Mouse (Mus musculus): Measurements from ENCODE around the gene Nlrp3. TPM values are rescaled to one million over a fixed set of nuclear protein-coding genes. Genes with fewer than 3 reads are reported as not detected.

The Nlrp3 gene
- polyA plus RNA-seq (2015; fragmentation: Nextera tagmentation; extraction: Ambion mirVana), result 0.22 and 0.39 TPM in 2 replicates

- ATAC-seq (ENCODE audit: insufficient number of reproducible peaks, insufficient read depth, low FRiP score, low TSS enrichment, low read depth), result no peak
- H3K9me3 ChIP-seq, result no peaks in the 10 kb centered on the region
- H3K4me3 ChIP-seq, result no peak within 1 kb of the TSS
- no peaks in the 10 kb centered on the region for H3K36me3 ChIP-seq
- 42% methylated on average over 3 of the region's 3 CpGs for WGBS
- H3K27ac ChIP-seq, result no peak within 1 kb of the TSS
- no peaks in the 10 kb centered on the region for H3K27me3 ChIP-seq
- peaks cover 11% of the 10 kb centered on the region for H3K4me1 ChIP-seq
- H3K4me2 ChIP-seq, result no peak within 1 kb of the TSS
- no peak within 1 kb of the TSS for H3K9ac ChIP-seq
Measured at GRCm38 (mm10) chr11:59541324-59541723, at the start of gene Nlrp3. Nlrp3 (plus strand) TSS chr11:59541568.

GRCm38 (mm10) chr11:59496672-59497310 lies 44.6 kb upstream of the Nlrp3 start:
- WGBS, result 82% methylated on average over 6 of the region's 6 CpGs
- Histone ChIP-seq H3K27ac (no peak overlapping the region), H3K36me3 (peaks cover 99% of the 10 kb centered on the region), H3K27me3 (no peaks in the 10 kb centered on the region), H3K4me2 (no peak overlapping the region), H3K9me3 (no peaks in the 10 kb centered on the region), H3K9ac (no peak overlapping the region), H3K4me3 (no peak overlapping the region), H3K4me1 (no peaks in the 10 kb centered on the region)
- no peak for ATAC-seq (ENCODE audit: insufficient number of reproducible peaks, insufficient read depth, low FRiP score, low TSS enrichment, low read depth)

GRCm38 (mm10) chr11:59497747-59498146 lies 43.6 kb upstream of the Nlrp3 start:
- ATAC-seq (ENCODE audit: insufficient number of reproducible peaks, insufficient read depth, low FRiP score, low TSS enrichment, low read depth), result no peak
- no peak overlapping the region for H3K27ac ChIP-seq
- H3K9me3 ChIP-seq, result no peaks in the 10 kb centered on the region
- no peak overlapping the region for H3K4me3 ChIP-seq
- no peak overlapping the region for H3K9ac ChIP-seq
- 89% methylated on average over 7 of the region's 7 CpGs for WGBS
- no peaks in the 10 kb centered on the region for H3K27me3 ChIP-seq
- H3K4me2 ChIP-seq, result no peak overlapping the region
- no peaks in the 10 kb centered on the region for H3K4me1 ChIP-seq
- peaks cover 99% of the 10 kb centered on the region for H3K36me3 ChIP-seq

GRCm38 (mm10) chr11:59501978-59502700 lies 39.2 kb upstream of the Nlrp3 start:
- 92% methylated on average over 5 of the region's 5 CpGs for WGBS
- peaks cover 73% of the 10 kb centered on the region for H3K36me3 ChIP-seq
- no peak for ATAC-seq (ENCODE audit: insufficient number of reproducible peaks, insufficient read depth, low FRiP score, low TSS enrichment, low read depth)

GRCm38 (mm10) chr11:59505351-59505838 lies 36.0 kb upstream of the Nlrp3 start:
- Histone ChIP-seq H3K9me3 (no peaks in the 10 kb centered on the region), H3K27me3 (no peaks in the 10 kb centered on the region), H3K4me3 (peak overlapping the region; percentile 87), H3K4me1 (peaks cover 24% of the 10 kb centered on the region), H3K27ac (peak overlapping the region; percentile 97), H3K4me2 (peak overlapping the region; percentile 95), H3K9ac (peak overlapping the region; percentile 97), H3K36me3 (peaks cover 59% of the 10 kb centered on the region)
- ATAC-seq (ENCODE audit: insufficient number of reproducible peaks, insufficient read depth, low FRiP score, low TSS enrichment, low read depth), result peak; percentile 34; the same call in 1 of the 2 replicates
- under 1% methylated on average over 21 of the region's 21 CpGs for WGBS

More at GRCm38 (mm10) chr11:59501978-59502700, 39.2 kb upstream of the Nlrp3 start:
- Histone ChIP-seq H3K9me3 (no peaks in the 10 kb centered on the region), H3K27ac (no peak overlapping the region), H3K4me2 (no peak overlapping the region), H3K4me1 (peaks cover 14% of the 10 kb centered on the region), H3K4me3 (no peak overlapping the region), H3K27me3 (no peaks in the 10 kb centered on the region), H3K9ac (no peak overlapping the region)

GRCm38 (mm10) chr11:59505839-59506712 lies 35.3 kb upstream of the Nlrp3 start:
- Histone ChIP-seq H3K36me3 (peaks cover 59% of the 10 kb centered on the region), H3K27me3 (no peaks in the 10 kb centered on the region), H3K9ac (peak overlapping the region; percentile 97), H3K4me3 (peak overlapping the region; percentile 87), H3K27ac (peak overlapping the region; percentile 97), H3K4me2 (peak overlapping the region; percentile 95), H3K4me1 (peaks cover 24% of the 10 kb centered on the region), H3K9me3 (no peaks in the 10 kb centered on the region)
- WGBS, result under 1% methylated on average over 71 of the region's 71 CpGs
- ATAC-seq (ENCODE audit: insufficient number of reproducible peaks, insufficient read depth, low FRiP score, low TSS enrichment, low read depth), result peak; percentile 93

- H3K4me3 ChIP-seq, result peak overlapping the region; percentile 87
- peak overlapping the region; percentile 97 for H3K9ac ChIP-seq
- H3K4me2 ChIP-seq, result peak overlapping the region; percentile 95
- H3K4me1 ChIP-seq, result peaks cover 24% of the 10 kb centered on the region
- under 1% methylated on average over 14 of the region's 14 CpGs for WGBS
- no peaks in the 10 kb centered on the region for H3K9me3 ChIP-seq
- H3K27ac ChIP-seq, result peak overlapping the region; percentile 97
- peaks cover 59% of the 10 kb centered on the region for H3K36me3 ChIP-seq
- 0 out of 2 replicates have a peak, but pooled peaks have one; percentile 10 for ATAC-seq (ENCODE audit: insufficient number of reproducible peaks, insufficient read depth, low FRiP score, low TSS enrichment, low read depth)
- no peaks in the 10 kb centered on the region for H3K27me3 ChIP-seq
Measured at GRCm38 (mm10) chr11:59506713-59507074, 34.7 kb upstream of the Nlrp3 start.

- no peak overlapping the region for H3K9ac ChIP-seq
- ATAC-seq (ENCODE audit: insufficient number of reproducible peaks, insufficient read depth, low FRiP score, low TSS enrichment, low read depth), result no peak
- 69% methylated on average over 1 of the region's 1 CpGs for WGBS
- no peak overlapping the region for H3K4me3 ChIP-seq
- no peak overlapping the region for H3K27ac ChIP-seq
- no peaks in the 10 kb centered on the region for H3K27me3 ChIP-seq
- no peaks in the 10 kb centered on the region for H3K9me3 ChIP-seq
- H3K4me2 ChIP-seq, result no peak overlapping the region
- H3K36me3 ChIP-seq, result peaks cover 34% of the 10 kb centered on the region
- H3K4me1 ChIP-seq, result peaks cover 15% of the 10 kb centered on the region
Measured at GRCm38 (mm10) chr11:59511558-59511957, 29.8 kb upstream of the Nlrp3 start.

GRCm38 (mm10) chr11:59512733-59513132 lies 28.6 kb upstream of the Nlrp3 start:
- Histone ChIP-seq H3K27ac (no peak overlapping the region), H3K4me1 (peaks cover 4% of the 10 kb centered on the region), H3K9me3 (no peaks in the 10 kb centered on the region), H3K27me3 (no peaks in the 10 kb centered on the region), H3K9ac (no peak overlapping the region), H3K4me3 (no peak overlapping the region), H3K4me2 (no peak overlapping the region), H3K36me3 (peaks cover 34% of the 10 kb centered on the region)
- WGBS, result 84% methylated on average over 10 of the region's 10 CpGs
- ATAC-seq (ENCODE audit: insufficient number of reproducible peaks, insufficient read depth, low FRiP score, low TSS enrichment, low read depth), result no peak

GRCm38 (mm10) chr11:59513556-59513955 lies 27.8 kb upstream of the Nlrp3 start:
- no peak for ATAC-seq (ENCODE audit: insufficient number of reproducible peaks, insufficient read depth, low FRiP score, low TSS enrichment, low read depth)
- Histone ChIP-seq H3K4me2 (no peak overlapping the region), H3K4me3 (no peak overlapping the region), H3K36me3 (peaks cover 29% of the 10 kb centered on the region), H3K9ac (no peak overlapping the region), H3K27ac (no peak overlapping the region), H3K27me3 (no peaks in the 10 kb centered on the region), H3K4me1 (no peaks in the 10 kb centered on the region), H3K9me3 (no peaks in the 10 kb centered on the region)
- 82% methylated on average over 3 of the region's 3 CpGs for WGBS

- no peak for ATAC-seq (ENCODE audit: insufficient number of reproducible peaks, insufficient read depth, low FRiP score, low TSS enrichment, low read depth)
- Histone ChIP-seq H3K4me1 (no peaks in the 10 kb centered on the region), H3K27ac (no peak overlapping the region), H3K9ac (no peak overlapping the region), H3K4me3 (no peak overlapping the region), H3K4me2 (no peak overlapping the region), H3K9me3 (no peaks in the 10 kb centered on the region), H3K27me3 (no peaks in the 10 kb centered on the region), H3K36me3 (peaks cover 23% of the 10 kb centered on the region)
- 47% methylated on average over 6 of the region's 6 CpGs for WGBS
Measured at GRCm38 (mm10) chr11:59514381-59514780, 27.0 kb upstream of the Nlrp3 start.

Data from embryonic facial prominence, embryonic 13.5 days (tissue).